8 mouse cellular contexts compared by ENCODE assay signal in the genomic region with DNA sequence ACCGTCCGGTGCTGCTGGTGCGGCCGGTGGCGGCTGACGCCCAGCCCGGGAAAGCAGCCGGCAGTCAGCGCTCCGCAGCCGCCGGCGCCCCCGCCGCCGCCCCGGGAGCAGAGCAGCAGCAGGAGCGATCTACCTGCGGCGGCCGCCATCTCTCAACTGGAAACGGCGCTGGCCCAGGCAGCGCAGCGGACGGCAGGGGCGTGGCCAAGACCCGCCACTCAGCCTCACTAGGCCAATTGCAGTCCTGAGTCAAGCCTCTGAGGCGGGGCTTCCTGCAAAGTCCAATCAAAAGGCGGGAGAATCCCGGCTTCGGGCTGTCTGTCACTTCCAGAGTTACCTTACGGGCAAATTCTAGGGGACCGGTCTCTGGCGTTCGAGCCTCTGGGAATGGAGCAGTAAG. TPM values are rescaled to one million over a fixed set of nuclear protein-coding genes. Genes with fewer than 3 reads are reported as not detected.
A peak's percentile ranks its signal among the peaks of the same experiment; 100 is the strongest.
DNase-seq lines count a peak whose midpoint lies in the region; ATAC-seq and TF ChIP-seq lines count a peak whose summit lies in the region.

A gene (minus strand): TSS at position 171 of the 400 bp plus-strand sequence.

- H3K79me3 ChIP-seq in C2C12 (ENCODE audit: low read depth) = peaks cover 46% of the 10 kb centered on the region

- DNase-seq in brain, embryonic 14.5 days (ENCODE audit: low read depth) = peak; percentile 98
- peak; percentile 98 for DNase-seq in kidney, postnatal 10 days
- DNase-seq in natural killer cell, adult 2 months (ENCODE audit: low spot score in 2 of 2) = peak; percentile 88 to 90

- peak within 1 kb of the TSS; percentile 77 for H3K4me3 ChIP-seq in C2C12 (ENCODE audit: insufficient read depth, poor library complexity, severe bottlenecking)
- H3K4me3 ChIP-seq in erythroblast, embryonic 14.5 days (replicated peaks) = peak within 1 kb of the TSS; percentile 88
- H3K4me3 ChIP-seq in heart, embryonic 13.5 days = peak within 1 kb of the TSS; percentile 78
- peak within 1 kb of the TSS; percentile 89 for H3K4me3 ChIP-seq in liver, embryonic 12.5 days
- peak within 1 kb of the TSS; percentile 91 for H3K4me3 ChIP-seq in stomach, embryonic 15.5 days (replicated peaks)

- no peaks in the 10 kb centered on the region for H3K27me3 ChIP-seq in C2C12 (ENCODE audit: control insufficient read depth, insufficient read depth, insufficient read length)
- peaks cover 27% of the 10 kb centered on the region for H3K27me3 ChIP-seq in erythroblast, embryonic 14.5 days (ENCODE audit: control insufficient read depth)
- H3K27me3 ChIP-seq in heart, embryonic 13.5 days (replicated peaks) = no peaks in the 10 kb centered on the region
- no peaks in the 10 kb centered on the region; the same call in 1 of the 2 replicates for H3K27me3 ChIP-seq in liver, embryonic 12.5 days (replicated peaks)
- H3K27me3 ChIP-seq in stomach, embryonic 15.5 days (replicated peaks) = no peaks in the 10 kb centered on the region

- H3K4me2 ChIP-seq in heart, embryonic 13.5 days = peak within 1 kb of the TSS; percentile 88
- peak within 1 kb of the TSS; percentile 97 for H3K4me2 ChIP-seq in liver, embryonic 12.5 days
- peak within 1 kb of the TSS; percentile 80 for H3K4me2 ChIP-seq in stomach, embryonic 15.5 days

- peak; percentile 65 for TF ChIP-seq POLR2A in brain, embryonic 14.5 days (IDR thresholded peaks at IDR 0.05; ENCODE audit: borderline replicate concordance, extremely low read depth, insufficient read depth, insufficient read length, poor library complexity, severe bottlenecking)

- under 1% methylated on average over 36 of the region's 36 CpGs for WGBS in heart, embryonic 13.5 days
- WGBS in liver, embryonic 12.5 days (ENCODE audit: insufficient replicate concordance) = under 1% methylated on average over 36 of the region's 36 CpGs
- WGBS in stomach, embryonic 15.5 days = under 1% methylated on average over 35 of the region's 36 CpGs

- peak within 1 kb of the TSS; percentile 95 for H3ac ChIP-seq in C2C12 (ENCODE audit: control insufficient read depth, insufficient read length, low read depth)

- peak; percentile 98 for ATAC-seq in heart, embryonic 13.5 days (ENCODE audit: extremely low read depth, insufficient number of reproducible peaks, low FRiP score, low TSS enrichment)
- peak; percentile 99 for ATAC-seq in liver, embryonic 12.5 days
- ATAC-seq in stomach, embryonic 15.5 days (ENCODE audit: insufficient read depth, low FRiP score, low read depth) = peak; percentile 98

- H3K36me3 ChIP-seq in C2C12 (ENCODE audit: control insufficient read depth, insufficient read depth) = no peaks in the 10 kb centered on the region
- no peaks in the 10 kb centered on the region for H3K36me3 ChIP-seq in erythroblast, embryonic 14.5 days (ENCODE audit: control insufficient read depth)
- no peaks in the 10 kb centered on the region for H3K36me3 ChIP-seq in heart, embryonic 13.5 days
- no peaks in the 10 kb centered on the region for H3K36me3 ChIP-seq in liver, embryonic 12.5 days
- H3K36me3 ChIP-seq in stomach, embryonic 15.5 days = no peaks in the 10 kb centered on the region

- peak within 1 kb of the TSS; percentile 87 for H3K27ac ChIP-seq in heart, embryonic 13.5 days (replicated peaks)
- peak within 1 kb of the TSS; percentile 84 for H3K27ac ChIP-seq in liver, embryonic 12.5 days
- peak within 1 kb of the TSS; percentile 89 for H3K27ac ChIP-seq in stomach, embryonic 15.5 days

- TF ChIP-seq CTCF in C2C12 (IDR thresholded peaks at IDR 0.05; ENCODE audit: control insufficient read depth, insufficient read depth, insufficient read length) = no peak
- TF ChIP-seq CTCF in brain, embryonic 14.5 days (IDR thresholded peaks at IDR 0.05; ENCODE audit: borderline replicate concordance, extremely low read depth, insufficient read depth, insufficient read length) = no peak

- peak within 1 kb of the TSS; percentile 96 for H3K9ac ChIP-seq in heart, embryonic 13.5 days
- peak within 1 kb of the TSS; percentile 93 for H3K9ac ChIP-seq in liver, embryonic 12.5 days
- peak within 1 kb of the TSS; percentile 90 for H3K9ac ChIP-seq in stomach, embryonic 15.5 days

- H3K9me3 ChIP-seq in erythroblast, embryonic 14.5 days (ENCODE audit: control insufficient read depth, low read length) = no peaks in the 10 kb centered on the region
- H3K9me3 ChIP-seq in heart, embryonic 13.5 days = no peaks in the 10 kb centered on the region
- H3K9me3 ChIP-seq in liver, embryonic 12.5 days (replicated peaks) = no peaks in the 10 kb centered on the region
- H3K9me3 ChIP-seq in stomach, embryonic 15.5 days = no peaks in the 10 kb centered on the region

- peaks cover 24% of the 10 kb centered on the region for H3K4me1 ChIP-seq in erythroblast, embryonic 14.5 days (ENCODE audit: control insufficient read depth)
- peaks cover 33% of the 10 kb centered on the region for H3K4me1 ChIP-seq in heart, embryonic 13.5 days
- peaks cover 30% of the 10 kb centered on the region for H3K4me1 ChIP-seq in liver, embryonic 12.5 days
- peaks cover 19% of the 10 kb centered on the region for H3K4me1 ChIP-seq in stomach, embryonic 15.5 days

- H3K79me2 ChIP-seq in C2C12 (ENCODE audit: control insufficient read depth, insufficient read depth) = peaks cover 49% of the 10 kb centered on the region

TF ChIP-seq in C2C12, 6 proteins besides CTCF, POLR2A, EP300 and RAD21:
- TF ChIP-seq MAX (IDR thresholded peaks at IDR 0.05) (no peak), CEBPB (IDR thresholded peaks at IDR 0.05; ENCODE audit: low read depth) (no peak), MYOG (IDR thresholded peaks at IDR 0.05; ENCODE audit: control insufficient read depth, extremely low read depth, insufficient read length) (no peak), USF1 (IDR thresholded peaks at IDR 0.05; ENCODE audit: low read depth) (no peak), MYOD1 (IDR thresholded peaks at IDR 0.05; ENCODE audit: control insufficient read depth, insufficient read length, low read depth) (no peak), FOSL1 (IDR thresholded peaks at IDR 0.05; ENCODE audit: insufficient read depth, low read length, poor library complexity, severe bottlenecking) (no peak)

RNA-seq across cellular contexts. Expression of the gene that starts here (rescaled TPM):
- 23.3 TPM for polyA plus RNA-seq in C2C12 (2012; fragmentation: generic; extraction: Trizol)
- polyA plus RNA-seq in brain, embryonic 14.5 days (2012; rRNA removed) = 11.4 and 17.3 TPM in 2 replicates
- 0.36 and 0.67 TPM in 2 replicates for polyA plus RNA-seq in erythroblast, embryonic 14.5 days (2012)
- polyA plus RNA-seq in heart, embryonic 13.5 days (2015; fragmentation: Nextera tagmentation; extraction: Ambion mirVana) = 24.9 and 25.6 TPM in 2 replicates
- 14.3 and 14.6 TPM in 2 replicates for polyA plus RNA-seq in liver, embryonic 12.5 days (2016; fragmentation: Nextera tagmentation; extraction: Ambion mirVana)
- 55.8 and 59.2 TPM in 2 replicates for polyA plus RNA-seq in stomach, embryonic 15.5 days (2015; fragmentation: Nextera tagmentation; extraction: Ambion mirVana)

Comparison
In these comparisons a context has a peak if more than half of its experiments do, and no peak if none do; other contexts are left out.
1. Peak in every context shown above with its lines: DNase-seq, ATAC-seq, H3K4me3 ChIP-seq and H3K27ac ChIP-seq.